Mouse (Mus musculus) spleen, adult 12 weeks (tissue): ENCODE results near the gene Nos3.

Experiments used
- DNase-seq: peaks from one replicate; pipeline ENCODE4 v3.0.0; 2022; ENCODE audit warnings: low spot score

Gene Nos3

GRCm38 (mm10) chr5:24344477-24345051 lies 20.0 kb upstream of the Nos3 start:
- no peak for DNase-seq

- no peak for DNase-seq
Measured at GRCm38 (mm10) chr5:24346313-24346712, 18.3 kb upstream of the Nos3 start.

- no peak for DNase-seq
Measured at GRCm38 (mm10) chr5:24347186-24347875, 17.3 kb upstream of the Nos3 start.

- DNase-seq: peak; percentile 61
Measured at GRCm38 (mm10) chr5:24348128-24348527, 16.5 kb upstream of the Nos3 start.

- no peak for DNase-seq
Measured at GRCm38 (mm10) chr5:24348546-24348945, 16.1 kb upstream of the Nos3 start.

DNA sequence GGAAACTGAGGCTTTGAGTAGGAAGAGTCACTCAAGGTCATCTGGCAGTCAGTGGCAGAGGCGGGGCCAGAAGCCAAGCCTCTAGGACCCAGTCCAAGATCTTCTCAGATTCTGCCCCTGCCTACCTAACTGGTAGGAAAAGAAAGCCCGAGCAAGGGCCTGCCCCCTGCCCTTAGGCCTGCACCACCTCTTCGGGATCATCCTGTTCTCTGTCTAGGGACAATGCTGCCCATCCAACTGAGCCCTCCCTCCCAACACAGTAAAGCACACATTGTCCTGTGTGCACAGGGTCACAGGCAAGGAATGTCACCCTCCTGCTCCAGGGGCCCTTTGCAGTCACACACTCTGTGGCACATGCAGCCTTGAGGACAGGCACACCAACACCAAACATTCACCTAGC lies 14.5 kb upstream of the Nos3 start:
- DNase-seq: no peak

GRCm38 (mm10) chr5:24350531-24351250 lies 13.9 kb upstream of the Nos3 start:
- no peak for DNase-seq

GRCm38 (mm10) chr5:24351278-24351677 lies 13.3 kb upstream of the Nos3 start, which contains the start of gene Kcnh2:
TSS of gene Kcnh2 (minus strand) at chr5:24351604.
- no peak for DNase-seq

DNA sequence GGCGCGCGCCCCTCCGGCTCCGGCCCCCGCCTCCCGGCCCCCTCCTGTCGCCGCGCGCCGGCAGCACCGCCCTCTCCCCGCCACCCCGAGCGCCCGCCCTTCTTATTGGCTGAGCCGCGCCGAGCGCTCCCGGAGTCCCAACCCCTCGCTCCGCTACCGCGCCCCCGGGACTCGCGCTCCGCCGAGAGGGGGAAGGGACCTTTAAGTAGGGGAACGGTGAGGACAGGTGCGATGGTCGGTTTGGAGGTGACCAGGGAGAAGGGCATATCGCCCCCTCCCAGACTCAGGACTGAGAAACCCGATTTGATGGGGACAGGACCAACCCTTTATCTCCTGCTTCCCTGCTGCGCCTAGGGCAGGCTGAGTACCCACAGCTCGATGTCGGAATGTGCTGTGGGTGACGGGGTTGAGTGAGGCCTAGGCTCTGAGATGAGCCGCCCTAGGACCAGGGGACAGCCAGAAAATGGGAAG lies 12.9 kb upstream of the Nos3 start:
- DNase-seq: no peak

GRCm38 (mm10) chr5:24352251-24352859 lies 12.3 kb upstream of the Nos3 start:
- no peak for DNase-seq

- no peak for DNase-seq
Measured at GRCm38 (mm10) chr5:24353327-24353726, 11.3 kb upstream of the Nos3 start.

- DNase-seq: no peak
Measured at GRCm38 (mm10) chr5:24356764-24357163, 7.8 kb upstream of the Nos3 start.

DNA sequence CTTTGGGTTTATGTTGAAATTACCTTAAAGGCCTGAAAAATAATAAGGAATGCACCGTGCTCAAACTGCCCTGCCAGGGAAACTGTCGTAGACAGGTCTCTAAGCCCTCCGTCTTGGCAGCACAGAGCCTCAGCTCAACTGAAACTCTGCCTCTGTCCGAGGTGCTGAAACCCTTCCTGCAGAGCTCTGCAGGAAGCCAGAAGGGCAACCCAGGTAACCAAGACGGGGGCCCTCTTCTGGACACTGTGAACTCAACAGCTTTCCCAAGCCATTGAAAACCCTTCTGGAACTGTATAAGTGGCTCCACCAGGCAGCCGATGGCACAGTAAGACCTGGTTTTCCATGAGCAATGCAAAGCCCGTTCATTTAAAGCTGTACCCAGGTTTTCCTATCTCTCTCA lies 7.1 kb upstream of the Nos3 start:
- DNase-seq: no peak

- peak; percentile 44 for DNase-seq
Measured at GRCm38 (mm10) chr5:24360792-24361454, 3.7 kb upstream of the Nos3 start.

GRCm38 (mm10) chr5:24363467-24363866 lies 1.1 kb upstream of the Nos3 start:
- no peak for DNase-seq

- no peak for DNase-seq
Measured at GRCm38 (mm10) chr5:24364061-24364460, 549 bp upstream of the Nos3 start.

GRCm38 (mm10) chr5:24364963-24365362 lies 353 bp downstream of the Nos3 start:
- no peak for DNase-seq

GRCm38 (mm10) chr5:24365528-24365927 lies 918 bp downstream of the Nos3 start:
- no peak for DNase-seq

DNA sequence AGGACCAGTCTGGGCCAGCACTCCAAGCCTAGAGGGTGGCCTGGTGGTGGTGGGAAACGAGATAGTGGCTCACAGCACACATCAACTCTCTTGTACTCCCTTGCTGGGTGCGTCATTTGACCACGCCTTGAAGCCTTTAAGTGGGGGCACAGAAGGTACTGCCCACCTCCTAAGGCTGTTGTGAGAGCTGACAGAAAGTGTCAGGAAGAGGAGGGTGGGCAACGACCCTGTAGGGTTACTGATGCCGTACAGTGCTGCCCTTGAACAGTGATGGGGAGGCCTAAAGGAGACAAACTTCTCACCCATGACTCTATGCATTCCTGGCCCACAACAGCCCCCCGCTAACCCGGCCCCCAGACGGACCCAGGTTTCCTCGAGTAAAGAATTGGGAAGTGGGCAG lies 1.8 kb downstream of the Nos3 start:
- no peak for DNase-seq

DNA sequence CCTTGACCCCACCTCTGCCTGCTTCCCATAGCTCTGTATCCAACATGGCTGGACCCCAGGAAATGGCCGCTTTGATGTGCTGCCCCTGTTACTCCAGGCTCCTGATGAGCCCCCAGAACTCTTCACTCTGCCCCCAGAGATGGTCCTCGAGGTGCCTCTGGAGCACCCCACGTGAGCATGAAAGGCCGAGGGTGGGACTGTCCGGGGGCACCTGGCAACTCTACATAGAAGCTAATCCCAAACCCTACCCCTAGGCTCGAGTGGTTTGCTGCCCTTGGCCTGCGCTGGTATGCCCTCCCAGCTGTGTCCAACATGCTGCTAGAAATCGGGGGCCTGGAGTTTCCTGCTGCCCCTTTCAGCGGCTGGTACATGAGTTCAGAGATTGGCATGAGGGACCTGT lies 5.2 kb downstream of the Nos3 start:
- no peak for DNase-seq

DNA sequence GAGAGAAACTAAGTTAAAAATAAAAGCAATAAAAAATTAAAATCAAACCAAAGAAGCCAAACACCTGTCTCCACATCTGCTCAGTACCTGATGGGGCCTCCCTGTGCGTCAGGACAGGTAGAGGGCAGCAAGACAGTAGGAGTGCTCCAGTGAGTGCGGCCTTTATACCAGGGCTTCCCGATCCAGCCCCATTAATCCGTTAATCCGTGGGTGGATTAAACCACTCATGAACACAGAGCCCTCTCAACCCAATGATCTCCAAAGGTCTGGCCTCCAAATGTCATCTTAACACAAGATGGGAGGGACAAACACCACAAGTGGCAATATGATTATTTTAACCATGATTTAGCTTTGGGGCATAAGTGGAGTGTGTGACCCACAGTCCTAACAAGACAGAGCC lies 9.2 kb downstream of the Nos3 start:
- no peak for DNase-seq

GRCm38 (mm10) chr5:24374216-24374615 lies 9.6 kb downstream of the Nos3 start:
- no peak for DNase-seq
